Mouse (Mus musculus) adrenal gland, adult 8-10 months (tissue): ENCODE measurements around the gene Cdh1. TPM values are rescaled to one million over a fixed set of nuclear protein-coding genes. Genes with fewer than 3 reads are reported as not detected.
A peak's percentile ranks its signal among the peaks of the same experiment; 100 is the strongest.

Experiments used
- DNase-seq: peaks from one replicate; pipeline ENCODE4 v3.0.0; 2022
- total RNA-seq, 4 experiments: library from RNA; stranded (reverse); gene quantifications; 2 replicates each; pipeline ENCODE4 v1.2.4; 2022

Cdh1 gene
- total RNA-seq, 4 experiments from 2014 or later, result 0.06 to 0.38 (median 0.21) TPM

GRCm38 (mm10) chr8:106674318-106674717 is 71.2 kb downstream of the Cdh1 start:
- DNase-seq, result no peak

- DNase-seq, result no peak
Measured at GRCm38 (mm10) chr8:106674894-106675293, 71.7 kb downstream of the Cdh1 start.

- DNase-seq, result peak; percentile 85
Measured at GRCm38 (mm10) chr8:106682971-106683668, 80.0 kb downstream of the Cdh1 start, which contains the start of gene Tango6. Gene Tango6 (plus strand): TSS chr8:106683068.

DNA sequence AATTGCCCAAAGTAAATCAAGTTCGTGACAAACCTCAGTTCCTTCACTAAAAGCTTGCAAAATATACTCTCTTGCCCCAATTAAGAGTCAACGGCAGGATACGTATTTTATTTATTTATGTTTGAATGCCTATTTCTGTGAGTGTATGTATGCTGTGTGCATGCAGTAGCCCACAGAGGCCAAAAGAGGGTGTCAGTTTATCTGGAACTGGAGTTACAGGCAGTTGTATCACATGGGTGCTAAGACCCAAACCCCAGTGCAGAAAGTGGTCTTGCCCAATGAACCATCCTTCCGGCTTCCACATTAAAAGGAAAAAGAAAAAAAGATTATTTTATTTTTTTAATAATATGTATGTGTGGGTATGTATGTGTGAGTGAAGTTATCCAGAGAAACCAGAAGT is 81.2 kb downstream of the Cdh1 start:
- no peak for DNase-seq

DNA sequence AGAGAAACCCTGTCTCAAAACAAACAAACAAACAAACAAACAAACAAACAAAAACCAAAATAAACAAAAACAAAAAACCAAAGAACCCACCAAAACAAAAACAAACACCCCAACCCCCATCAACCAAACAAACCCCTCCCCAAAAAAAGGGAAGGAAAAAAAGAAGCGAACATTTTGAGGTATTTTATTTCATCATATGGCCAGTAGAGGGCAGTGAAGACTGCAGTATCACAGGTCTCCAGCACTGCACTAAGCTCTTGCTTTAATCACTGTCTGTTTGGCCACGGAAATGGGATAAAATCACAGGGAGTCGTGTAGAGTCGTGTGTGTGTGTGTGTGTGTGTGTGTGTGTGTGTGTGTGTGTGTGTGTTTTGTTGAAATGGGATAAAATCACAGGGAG is 84.3 kb downstream of the Cdh1 start:
- no peak for DNase-seq

DNA sequence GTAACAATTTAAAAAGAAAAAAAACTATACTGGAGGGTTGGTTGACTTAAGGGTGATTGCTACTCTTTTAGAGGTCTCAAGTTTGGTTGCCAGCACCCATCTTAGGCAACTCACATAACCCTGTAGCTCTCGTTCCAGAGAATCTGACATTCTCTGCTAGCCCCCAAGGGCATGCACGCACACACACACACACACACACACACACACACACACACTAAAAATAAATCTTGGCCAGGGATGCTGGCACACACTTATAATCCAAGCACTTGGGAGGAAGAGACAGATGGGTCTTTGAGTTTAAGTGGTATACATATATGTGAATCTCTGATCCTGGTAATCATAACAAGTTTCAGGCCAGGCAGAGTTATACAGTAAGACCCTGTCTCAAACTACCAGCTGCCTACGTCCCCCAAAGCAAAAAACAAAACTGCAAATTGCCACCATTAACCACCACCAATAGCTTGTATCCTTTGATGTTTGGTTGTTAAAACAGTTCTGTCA is 94.6 kb downstream of the Cdh1 start:
- no peak for DNase-seq

- DNase-seq, result no peak
Measured at GRCm38 (mm10) chr8:106699588-106699987, 96.4 kb downstream of the Cdh1 start.

- no peak for DNase-seq
Measured at GRCm38 (mm10) chr8:106700131-106700530, 97.0 kb downstream of the Cdh1 start.

GRCm38 (mm10) chr8:106701360-106701759 is 98.2 kb downstream of the Cdh1 start:
- DNase-seq, result no peak

DNA sequence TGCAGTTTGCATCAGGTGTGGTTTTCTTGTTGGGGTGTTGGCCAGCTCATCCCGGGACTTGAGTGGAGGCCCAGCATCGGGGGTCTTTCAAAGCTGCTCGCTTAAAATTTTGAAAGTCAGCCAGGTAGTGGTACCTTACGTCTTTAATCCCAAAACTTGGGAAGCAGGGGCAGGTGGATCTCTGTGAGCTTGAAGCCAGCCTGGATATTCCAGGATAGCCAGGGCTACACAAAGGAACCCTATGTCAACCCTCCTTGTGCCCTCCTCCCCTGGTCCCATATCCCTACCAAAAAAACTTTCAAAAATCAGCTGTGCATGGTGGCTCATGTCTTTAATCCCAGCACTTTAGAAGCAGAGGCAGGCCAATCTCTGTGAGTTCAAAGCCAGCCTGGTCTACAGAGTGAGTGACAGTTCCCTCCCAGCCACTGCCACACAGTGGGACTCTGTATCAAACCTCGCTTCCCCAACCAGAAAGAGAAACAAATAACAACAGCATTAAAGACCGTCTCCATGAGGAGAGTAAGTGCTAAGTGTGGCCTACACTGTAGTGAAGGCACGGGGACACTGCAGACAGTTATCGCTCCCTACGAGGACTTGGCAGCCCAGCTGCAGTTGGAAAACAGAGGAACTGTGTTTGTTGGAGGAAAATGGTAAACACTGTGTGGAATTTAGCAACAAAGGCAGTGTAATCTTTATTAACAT is 101.2 kb downstream of the Cdh1 start:
- no peak for DNase-seq

DNA sequence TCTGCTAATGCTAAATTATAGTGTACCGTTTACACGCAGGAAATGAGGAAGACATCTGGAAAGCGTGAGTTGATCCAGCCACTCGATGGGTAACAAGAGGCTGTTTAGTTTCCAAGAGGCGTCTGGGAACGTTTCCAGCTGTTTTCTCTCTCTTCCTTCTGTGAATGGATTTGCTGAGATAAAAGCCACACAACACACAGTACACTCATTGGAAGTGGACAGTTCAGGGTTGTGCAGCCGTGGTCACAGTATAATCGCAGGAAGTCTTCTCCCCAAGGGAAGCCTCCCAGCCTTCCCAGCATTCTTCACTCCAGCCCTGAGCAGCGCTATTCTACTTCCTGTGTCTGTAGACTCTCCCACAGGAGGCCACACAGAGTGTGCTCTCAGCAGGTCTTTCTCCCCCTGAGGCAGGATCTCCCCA is 101.8 kb downstream of the Cdh1 start:
- DNase-seq, result no peak

DNA sequence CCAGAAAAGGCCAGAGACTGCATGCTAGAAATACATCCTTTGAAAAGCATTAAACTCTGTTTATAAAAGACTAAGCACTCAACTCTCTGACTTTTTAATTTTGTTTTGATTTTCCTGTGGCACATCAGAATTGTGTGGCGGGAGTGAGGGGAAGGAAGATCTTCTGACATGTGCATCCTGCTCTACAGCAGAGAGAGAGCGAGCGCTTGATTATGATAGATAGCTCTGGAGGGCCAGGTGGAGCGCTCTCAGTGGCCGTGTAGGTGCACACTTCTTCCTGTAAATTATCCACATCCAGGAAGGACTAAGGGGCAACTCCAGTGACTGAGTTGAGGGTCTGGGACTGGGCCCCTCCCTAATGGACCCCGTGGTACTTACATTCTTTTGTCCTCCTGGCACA is 103.0 kb downstream of the Cdh1 start:
- no peak for DNase-seq

DNA sequence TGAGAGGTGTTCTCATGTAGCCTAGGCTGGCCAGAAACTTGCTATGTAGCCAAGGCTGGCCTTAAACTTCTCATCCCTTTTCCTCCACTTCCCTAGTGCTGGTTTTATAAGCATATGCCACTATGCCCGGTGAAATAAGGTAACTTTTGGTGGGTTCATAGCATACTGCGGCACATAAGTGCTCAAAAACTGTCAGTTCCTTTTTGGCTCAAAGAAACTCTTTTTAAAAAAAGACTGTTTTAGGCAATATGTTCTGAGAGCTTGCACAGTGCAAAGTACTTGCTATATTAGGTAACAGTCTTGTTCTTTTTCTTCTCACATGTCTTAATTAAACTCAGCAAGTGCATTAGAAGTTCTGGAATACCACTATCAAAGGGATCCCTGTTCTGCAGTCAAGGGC is 106.9 kb downstream of the Cdh1 start:
- DNase-seq, result no peak

DNA sequence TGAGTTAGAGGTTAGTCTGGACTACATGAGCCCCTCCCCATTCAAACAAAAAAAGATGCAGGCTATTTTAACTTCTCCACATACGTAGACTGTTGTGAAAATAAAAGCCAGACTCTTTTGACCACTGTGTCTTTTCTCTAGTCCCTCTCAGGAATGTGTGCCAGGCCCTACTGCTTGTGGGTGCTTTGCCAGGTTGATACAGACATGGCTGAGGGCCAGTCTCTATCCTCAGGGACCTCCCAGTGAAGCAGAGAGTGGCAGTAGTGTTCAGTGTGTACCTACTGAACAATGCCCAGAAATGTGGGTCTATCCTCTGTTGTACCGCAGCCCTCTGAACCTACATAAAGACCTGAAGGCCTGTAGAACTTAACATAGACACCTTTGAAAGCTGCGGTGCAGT is 109.3 kb downstream of the Cdh1 start:
- no peak for DNase-seq

DNA sequence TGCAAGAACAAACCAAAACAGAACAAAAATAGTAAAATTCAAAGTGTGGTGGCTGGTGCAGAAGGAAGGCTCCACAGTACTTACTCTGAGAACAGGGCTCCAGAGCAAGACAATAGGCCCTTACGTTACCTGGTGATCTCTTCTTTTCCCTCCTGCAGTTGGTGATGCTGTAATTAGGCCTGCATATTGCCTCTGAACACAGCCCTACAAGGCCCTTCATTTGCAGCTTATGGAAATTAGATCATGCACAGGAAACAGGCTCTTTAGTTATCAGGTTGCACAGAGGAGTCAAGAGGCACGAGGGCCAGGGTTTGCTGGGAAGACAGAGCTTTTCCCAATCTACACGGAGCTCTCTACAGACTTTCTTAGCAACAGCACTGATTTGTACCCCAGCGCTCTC is 111.1 kb downstream of the Cdh1 start:
- no peak for DNase-seq

- DNase-seq, result peak; percentile 83
Measured at GRCm38 (mm10) chr8:106718091-106718500, 114.9 kb downstream of the Cdh1 start.

Other genes starting within 250 kb of the Cdh1 start
- gene Zfp90, start 188.0 kb upstream of the Cdh1 start, total RNA-seq, result 10 to 100 TPM in 2 of 4 experiments, 1 to 10 TPM in 2; 6.4 to 12.4 (median 8.9) TPM
- gene 6030452D12Rik, start 102.8 kb upstream of the Cdh1 start, total RNA-seq, result not detected
- under 1 TPM; 0.35 to 0.81 (median 0.55) TPM for gene Cdh3, start 92.5 kb upstream of the Cdh1 start, total RNA-seq
- gene Gm10073, start 29.9 kb upstream of the Cdh1 start, total RNA-seq, result 100 to 1,000 TPM; 129 to 165 (median 142) TPM
- gene Tango6, start 79.7 kb downstream of the Cdh1 start, total RNA-seq, result 10 to 100 TPM; 10.2 to 14.2 (median 12.4) TPM